Mouse (Mus musculus) thymus, adult 2 months (tissue): ENCODE measurements around the gene Hltf. TPM values are rescaled to one million over a fixed set of nuclear protein-coding genes. Genes with fewer than 3 reads are reported as not detected.
"Not testable (repeated sequence)": the region's sequence is repeated elsewhere in the genome, so short reads cannot be mapped to it uniquely, and the experiment has no call there.

Experiments
- DNase-seq: peaks from one replicate; pipeline ENCODE4 v3.0.0; 2021
- H3K27ac ChIP-seq: fragments of 200-500 bp; 2 replicates; pipeline ENCODE4 v1.5.1; 2012; ENCODE audit warnings: low read length, control low read depth; ENCODE audit not compliant: control insufficient read depth, insufficient read depth
- H3K27me3 ChIP-seq: fragments of 200-500 bp; 2 replicates; pipeline ENCODE4 v1.6.1; 2012; ENCODE audit warnings: mild to moderate bottlenecking, low read length, moderate library complexity, mixed read lengths; ENCODE audit not compliant: control insufficient read depth, insufficient read depth
- H3K36me3 ChIP-seq: fragments of 200-500 bp; 2 replicates; pipeline ENCODE4 v1.6.1; 2012; ENCODE audit warnings: mild to moderate bottlenecking, low read length, moderate library complexity; ENCODE audit not compliant: control insufficient read depth, insufficient read depth
- H3K4me1 ChIP-seq: fragments of 200-500 bp; replicated peaks from 2 replicates; pipeline ENCODE4 v1.6.1; 2012; ENCODE audit warnings: low read length; ENCODE audit not compliant: control insufficient read depth, insufficient read depth
- H3K4me3 ChIP-seq: fragments of 200-500 bp; 2 replicates; pipeline ENCODE4 v1.5.1; 2012; ENCODE audit warnings: mild to moderate bottlenecking, low read length, control low read depth, moderate library complexity; ENCODE audit not compliant: control insufficient read depth, insufficient read depth
- CTCF ChIP-seq: fragments of 200-500 bp; IDR thresholded peaks from 2 replicates; pipeline ENCODE4 v1.5.1; 2012; ENCODE audit warnings: mild to moderate bottlenecking, control low read depth, low read length, moderate library complexity, borderline replicate concordance; ENCODE audit not compliant: control insufficient read depth, poor library complexity, insufficient read depth; ENCODE audit errors: extremely low read depth
- POLR2A ChIP-seq: fragments of 200-500 bp; IDR thresholded peaks from 2 replicates; pipeline ENCODE4 v1.6.1; 2012; ENCODE audit warnings: mild to moderate bottlenecking, low read length, control low read depth, moderate library complexity; ENCODE audit not compliant: control insufficient read depth, poor library complexity, insufficient read depth; ENCODE audit errors: extremely low read depth
- WGBS: fragments of 180-500 bp; shearing (Covaris S2); methylation state at CpG from one replicate; pipeline ENCODE4 v1.1.7; 2018; 5-methylcytosine and 5-hydroxymethylcytosine counted together
- polyA plus RNA-seq: library from polyadenylated mRNA; depleted of rRNA; stranded (reverse); fragments of >200 nt; gene quantifications from 2 replicates; pipeline ENCODE4 v1.2.3, GENCODE M21; 2012

The Hltf gene
- polyA plus RNA-seq, 1 experiment: 8.2 TPM

GRCm38 (mm10) chr3:20036069-20036468 lies 21.5 kb upstream of the Hltf start:
- Histone ChIP-seq H3K36me3 (no peaks in the 10 kb centered on the region), H3K4me1 (peaks cover 4% of the 10 kb centered on the region; the same call in 1 of the 2 replicates), H3K27ac (no peak overlapping the region), H3K4me3 (no peak overlapping the region), H3K27me3 (no peaks in the 10 kb centered on the region)
- no peak for DNase-seq
- TF ChIP-seq POLR2A (no peak), CTCF (no peak)
- 98% methylated on average over 4 of the region's 4 CpGs for WGBS

GRCm38 (mm10) chr3:20041461-20041860 lies 16.1 kb upstream of the Hltf start:
- H3K4me1 ChIP-seq, H3K27me3 ChIP-seq, H3K27ac ChIP-seq, H3K4me3 ChIP-seq, DNase-seq, H3K36me3 ChIP-seq: not testable (repeated sequence)
- WGBS: 95% methylated on average over 7 of the region's 7 CpGs

GRCm38 (mm10) chr3:20044736-20045135 lies 12.9 kb upstream of the Hltf start:
- not testable (repeated sequence) for H3K27ac ChIP-seq, H3K27me3 ChIP-seq, H3K36me3 ChIP-seq, H3K4me3 ChIP-seq, DNase-seq, H3K4me1 ChIP-seq
- 91% methylated on average over 3 of the region's 3 CpGs for WGBS

- Histone ChIP-seq H3K36me3 (peaks cover 11% of the 10 kb centered on the region), H3K27me3 (no peaks in the 10 kb centered on the region), H3K4me1 (no peaks in the 10 kb centered on the region), H3K27ac (no peak overlapping the region), H3K4me3 (peak overlapping the region; percentile 89)
- no peak for TF ChIP-seq POLR2A
- TF ChIP-seq CTCF: no peak
- no peak for DNase-seq
- WGBS: under 1% methylated on average over 7 of the region's 9 CpGs
Measured at GRCm38 (mm10) chr3:20058197-20058541, 558 bp downstream of the Hltf start.

GRCm38 (mm10) chr3:20076145-20077053 lies 18.8 kb downstream of the Hltf start:
- Histone ChIP-seq H3K27ac (no peak overlapping the region), H3K27me3 (no peaks in the 10 kb centered on the region)

GRCm38 (mm10) chr3:20082161-20082560 lies 24.6 kb downstream of the Hltf start:
- no peak for TF ChIP-seq POLR2A
- no peak for TF ChIP-seq CTCF
- WGBS: 95% methylated on average over 3 of the region's 3 CpGs
- DNase-seq: no peak
- Histone ChIP-seq H3K27ac (no peak overlapping the region), H3K4me1 (no peaks in the 10 kb centered on the region), H3K36me3 (peaks cover 22% of the 10 kb centered on the region), H3K27me3 (no peaks in the 10 kb centered on the region), H3K4me3 (no peak overlapping the region)

More at GRCm38 (mm10) chr3:20076145-20077053, 18.8 kb downstream of the Hltf start:
- Histone ChIP-seq H3K36me3 (peaks cover 23% of the 10 kb centered on the region), H3K4me3 (no peak overlapping the region), H3K4me1 (no peaks in the 10 kb centered on the region)
- no peak for DNase-seq
- TF ChIP-seq CTCF (no peak), POLR2A (no peak)
- 81% methylated on average over 11 of the region's 11 CpGs for WGBS

- Histone ChIP-seq H3K27me3 (no peaks in the 10 kb centered on the region), H3K4me1 (no peaks in the 10 kb centered on the region), H3K4me3 (no peak overlapping the region), H3K36me3 (peaks cover 25% of the 10 kb centered on the region), H3K27ac (no peak overlapping the region)
- DNase-seq: no peak
- TF ChIP-seq POLR2A (no peak), CTCF (no peak)
- 69% methylated on average over 3 of the region's 3 CpGs for WGBS
Measured at GRCm38 (mm10) chr3:20103830-20104229, 46.2 kb downstream of the Hltf start.
